In genomic region chr2:159232266-159232665, GRCm38 (mm10) we compare ENCODE assay signal across 20 mouse cellular contexts.
"Had no signal": no experiment of that assay in that cellular context is flagged by ENCODE, and none has a peak within 500 bp of the region (broad histone marks: within the 10 kb centered on the region; RNA-seq: fewer than 3 reads in every experiment).

No protein-coding gene starts in this region.

- H3K27me3 ChIP-seq: midbrain, embryonic 12.5 days; neural tube, embryonic 13.5 days; neural tube, embryonic 15.5 days; stomach, embryonic 15.5 days had no signal

- H3K36me3 ChIP-seq: midbrain, embryonic 10.5 days; midbrain, embryonic 12.5 days; neural tube, embryonic 13.5 days; neural tube, embryonic 15.5 days; stomach, embryonic 15.5 days had no signal

- H3K4me1 ChIP-seq: neural tube, embryonic 13.5 days; neural tube, embryonic 15.5 days; stomach, embryonic 15.5 days had no signal

- H3K4me3 ChIP-seq: midbrain, embryonic 10.5 days; midbrain, embryonic 12.5 days; myocyte; neural tube, embryonic 13.5 days; neural tube, embryonic 15.5 days; stomach, embryonic 15.5 days had no signal

- H3K9me3 ChIP-seq: midbrain, embryonic 10.5 days; midbrain, embryonic 12.5 days; neural tube, embryonic 13.5 days; neural tube, embryonic 15.5 days; stomach, embryonic 15.5 days had no signal

- H3K9ac ChIP-seq: liver, embryonic 14.5 days; lung, embryonic 14.5 days; midbrain, embryonic 12.5 days; neural tube, embryonic 13.5 days; neural tube, embryonic 15.5 days; stomach, embryonic 15.5 days had no signal

- DNase-seq: lung, adult 18-20 months; lung, embryonic 14.5 days; lung, postnatal 10 days; lung, postnatal 4 days; midbrain, embryonic 14.5 days; right cerebral cortex, adult 18-20 months; right cerebral cortex, postnatal 25 days; right cerebral cortex, postnatal 4 days; spleen, adult 18-20 months; thymus, adult 2 months; thymus, postnatal 25 days; thymus, postnatal 4 days had no signal

- H3K4me2 ChIP-seq: lung, embryonic 14.5 days; midbrain, embryonic 12.5 days; neural tube, embryonic 13.5 days; neural tube, embryonic 15.5 days; stomach, embryonic 15.5 days had no signal

- H3K27ac ChIP-seq: liver, embryonic 14.5 days; midbrain, embryonic 10.5 days; midbrain, embryonic 12.5 days; neural tube, embryonic 13.5 days; neural tube, embryonic 15.5 days; stomach, embryonic 15.5 days; stomach, postnatal 0 days had no signal
